Mouse (Mus musculus) E14TG2a.4 (cell line): Measurements from ENCODE around the gene Trpv6.

Source experiments
- H3K27me3 ChIP-seq: 2 replicates; pipeline ENCODE4 v1.6.1; 2014; ENCODE audit warnings: low read length, control low read depth; ENCODE audit not compliant: insufficient read depth
- H3K36me3 ChIP-seq: 2 replicates; pipeline ENCODE4 v1.6.1; 2014; ENCODE audit warnings: low read length, control low read depth; ENCODE audit not compliant: insufficient read depth
- H3K4me1 ChIP-seq: replicated peaks from 2 replicates; pipeline ENCODE4 v1.6.1; 2014; ENCODE audit warnings: low read depth, low read length, control low read depth
- H3K4me3 ChIP-seq: replicated peaks from 2 replicates; pipeline ENCODE4 v1.5.1; 2014; ENCODE audit warnings: mild to moderate bottlenecking, low read length
- H3K9me3 ChIP-seq: 2 replicates; pipeline ENCODE4 v1.6.1; 2014; ENCODE audit warnings: low read length, control low read depth
- CTCF ChIP-seq: conservative IDR thresholded peaks from 2 replicates; pipeline ENCODE4 v1.5.1; 2014; ENCODE audit warnings: low read length
- NANOG ChIP-seq: IDR thresholded peaks from 2 replicates; pipeline ENCODE4 v1.6.1; 2014; ENCODE audit warnings: borderline replicate concordance, low read length, mixed read lengths
- POU5F1 ChIP-seq: IDR thresholded peaks from 2 replicates; pipeline ENCODE4 v1.6.1; 2014; ENCODE audit warnings: low read length, borderline replicate concordance

Gene Trpv6

DNA sequence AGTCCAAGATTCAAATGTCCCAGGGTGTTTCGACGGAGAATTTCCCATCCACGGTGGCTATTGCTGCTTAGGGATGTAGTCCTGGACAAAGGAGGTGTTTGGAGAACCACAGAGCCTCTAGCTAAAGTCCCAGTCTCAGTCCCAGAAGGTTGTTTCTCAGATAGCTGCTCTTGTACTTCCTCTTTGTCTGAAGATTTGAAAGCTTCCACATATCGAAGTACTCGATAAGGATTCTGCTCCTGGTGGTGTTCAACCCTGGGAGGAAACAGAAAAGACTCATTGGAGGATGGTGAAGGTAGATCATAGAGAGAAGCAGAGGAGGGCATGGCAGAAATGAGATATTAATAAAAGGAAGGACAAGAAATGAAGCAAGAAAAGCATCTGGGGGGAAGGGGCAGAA, 17.0 kb upstream of the Trpv6 start:
- no peaks in the 10 kb centered on the region for H3K4me1 ChIP-seq
- H3K4me3 ChIP-seq, result no peak overlapping the region
- H3K27me3 ChIP-seq, result no peaks in the 10 kb centered on the region
- H3K9me3 ChIP-seq, result no peaks in the 10 kb centered on the region
- TF ChIP-seq CTCF (no peak), NANOG (no peak), POU5F1 (no peak)
- H3K36me3 ChIP-seq, result no peaks in the 10 kb centered on the region

GRCm38 (mm10) chr6:41646672-41647071, 10.5 kb upstream of the Trpv6 start:
- no peaks in the 10 kb centered on the region for H3K36me3 ChIP-seq
- TF ChIP-seq CTCF (no peak), NANOG (no peak), POU5F1 (no peak)

GRCm38 (mm10) chr6:41646220-41646619, 10.0 kb upstream of the Trpv6 start:
- Histone ChIP-seq H3K27me3 (no peaks in the 10 kb centered on the region), H3K36me3 (no peaks in the 10 kb centered on the region), H3K4me1 (no peaks in the 10 kb centered on the region), H3K4me3 (no peak overlapping the region), H3K9me3 (no peaks in the 10 kb centered on the region)
- no peak for TF ChIP-seq POU5F1
- TF ChIP-seq NANOG, result no peak
- TF ChIP-seq CTCF, result no peak

More at GRCm38 (mm10) chr6:41646672-41647071, 10.5 kb upstream of the Trpv6 start:
- Histone ChIP-seq H3K4me1 (no peaks in the 10 kb centered on the region), H3K27me3 (no peaks in the 10 kb centered on the region), H3K9me3 (no peaks in the 10 kb centered on the region), H3K4me3 (no peak overlapping the region)

GRCm38 (mm10) chr6:41643227-41643626, 7.0 kb upstream of the Trpv6 start:
- TF ChIP-seq POU5F1 (no peak), NANOG (no peak), CTCF (no peak)
- H3K27me3 ChIP-seq, result no peaks in the 10 kb centered on the region
- H3K4me3 ChIP-seq, result no peak overlapping the region
- no peaks in the 10 kb centered on the region for H3K9me3 ChIP-seq
- H3K36me3 ChIP-seq, result no peaks in the 10 kb centered on the region
- H3K4me1 ChIP-seq, result no peaks in the 10 kb centered on the region

GRCm38 (mm10) chr6:41642765-41643164, 6.6 kb upstream of the Trpv6 start:
- Histone ChIP-seq H3K36me3 (no peaks in the 10 kb centered on the region), H3K4me3 (no peak overlapping the region), H3K27me3 (no peaks in the 10 kb centered on the region), H3K4me1 (no peaks in the 10 kb centered on the region), H3K9me3 (no peaks in the 10 kb centered on the region)
- TF ChIP-seq POU5F1 (no peak), NANOG (no peak), CTCF (no peak)

DNA sequence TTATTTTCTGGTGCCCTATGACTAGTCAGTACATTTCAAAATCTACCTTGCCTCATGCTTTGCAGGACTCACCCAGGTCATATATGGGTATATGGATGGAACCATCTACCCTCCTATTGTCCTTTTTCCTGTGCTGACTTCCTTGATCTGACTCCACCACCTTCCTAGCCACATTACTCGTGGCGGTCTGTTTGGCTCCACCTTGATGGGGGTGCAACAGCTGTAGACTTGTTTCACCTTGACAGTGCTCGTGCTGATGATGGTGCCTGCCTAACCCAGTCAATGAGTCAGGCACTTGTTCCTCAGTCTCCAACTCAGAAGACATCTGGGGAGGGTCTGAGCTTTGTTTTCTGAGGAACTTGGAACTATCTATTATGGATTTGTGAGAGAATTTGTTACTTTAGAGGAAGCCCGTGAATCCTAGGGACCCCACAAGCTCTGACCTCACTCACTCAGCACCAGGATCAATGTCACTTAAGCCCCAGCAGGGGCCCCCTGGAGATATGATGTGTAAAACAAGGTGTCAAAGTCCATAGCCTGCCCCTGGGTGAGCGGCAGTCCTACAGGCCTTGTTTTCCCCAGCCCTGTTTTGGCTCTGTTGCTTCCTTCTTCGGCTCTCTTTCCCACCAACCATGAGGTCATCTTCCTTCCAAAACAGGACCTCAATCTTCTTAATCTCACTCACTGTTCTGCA, 5.1 kb upstream of the Trpv6 start:
- Histone ChIP-seq H3K4me1 (no peaks in the 10 kb centered on the region), H3K9me3 (no peaks in the 10 kb centered on the region), H3K36me3 (no peaks in the 10 kb centered on the region), H3K4me3 (no peak overlapping the region), H3K27me3 (no peaks in the 10 kb centered on the region)
- TF ChIP-seq POU5F1 (no peak), CTCF (no peak), NANOG (no peak)

DNA sequence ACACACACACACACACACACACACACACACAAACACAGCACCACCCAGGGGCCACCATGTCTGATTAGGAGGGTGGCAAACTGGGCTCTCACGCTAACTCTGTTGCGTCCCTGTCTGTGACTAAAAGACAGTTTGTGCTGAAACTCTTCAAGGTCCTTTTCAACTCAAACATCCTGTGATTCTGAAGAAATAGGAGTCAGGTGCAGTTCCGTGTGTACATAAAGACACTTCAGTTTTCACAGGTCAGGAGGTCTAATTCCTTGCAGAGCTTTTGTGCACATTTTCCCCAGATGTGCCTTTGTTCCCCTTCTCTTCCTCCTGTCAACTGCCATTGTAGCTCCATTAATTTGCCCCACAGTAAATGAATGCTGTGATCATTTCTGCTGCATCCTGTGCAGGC, 4.2 kb upstream of the Trpv6 start:
- no peaks in the 10 kb centered on the region for H3K4me1 ChIP-seq
- H3K36me3 ChIP-seq, result no peaks in the 10 kb centered on the region
- no peaks in the 10 kb centered on the region for H3K9me3 ChIP-seq
- TF ChIP-seq POU5F1, result no peak
- TF ChIP-seq NANOG, result no peak
- TF ChIP-seq CTCF, result no peak
- no peak overlapping the region for H3K4me3 ChIP-seq
- H3K27me3 ChIP-seq, result no peaks in the 10 kb centered on the region

- Histone ChIP-seq H3K36me3 (no peaks in the 10 kb centered on the region), H3K4me3 (no peak overlapping the region), H3K9me3 (no peaks in the 10 kb centered on the region), H3K4me1 (no peaks in the 10 kb centered on the region), H3K27me3 (no peaks in the 10 kb centered on the region)
- no peak for TF ChIP-seq CTCF
- TF ChIP-seq NANOG, result no peak
- TF ChIP-seq POU5F1, result no peak
These were observed 1.8 kb upstream of the Trpv6 start for GRCm38 (mm10) chr6:41637927-41638506.

DNA sequence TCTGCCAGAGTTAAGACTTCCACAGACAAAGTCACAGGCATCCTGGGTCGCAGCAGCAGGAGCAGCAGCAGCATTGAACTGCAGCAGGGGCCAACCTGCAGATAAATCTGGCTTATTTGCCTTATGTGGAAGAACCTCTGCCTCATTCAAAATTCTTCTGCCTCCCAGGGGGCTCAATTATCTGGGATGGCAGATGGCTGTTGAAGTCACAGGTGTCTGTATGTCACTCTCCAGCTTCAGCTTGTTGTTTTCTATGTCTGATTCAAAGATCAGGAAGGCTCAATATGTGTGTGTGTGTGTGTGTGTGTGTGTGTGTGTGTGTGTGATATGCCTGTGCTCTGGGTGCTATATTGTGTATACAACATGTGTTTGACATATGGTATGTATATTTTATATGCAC, 1.2 kb upstream of the Trpv6 start:
- Histone ChIP-seq H3K4me3 (no peak overlapping the region), H3K36me3 (no peaks in the 10 kb centered on the region), H3K4me1 (no peaks in the 10 kb centered on the region), H3K9me3 (no peaks in the 10 kb centered on the region), H3K27me3 (no peaks in the 10 kb centered on the region)
- TF ChIP-seq POU5F1 (no peak), NANOG (no peak), CTCF (no peak)
